Mouse (Mus musculus) thymus, adult 2 months (tissue): ENCODE measurements at regions not wholly inside any gene's neighbourhood (a gene's known extent, or its start where the extent isn't known, plus 50 kb on each side); places are given as distances from the start of the nearest gene placed in this dataset.
A peak's percentile ranks its signal among the peaks of the same experiment; 100 is the strongest.

Experiments used
- CTCF ChIP-seq: fragments of 200-500 bp; IDR thresholded peaks from 2 replicates; pipeline ENCODE4 v1.5.1; 2012; ENCODE audit warnings: mild to moderate bottlenecking, control low read depth, low read length, moderate library complexity, borderline replicate concordance; ENCODE audit not compliant: control insufficient read depth, poor library complexity, insufficient read depth; ENCODE audit errors: extremely low read depth
- POLR2A ChIP-seq: fragments of 200-500 bp; IDR thresholded peaks from 2 replicates; pipeline ENCODE4 v1.6.1; 2012; ENCODE audit warnings: mild to moderate bottlenecking, low read length, control low read depth, moderate library complexity; ENCODE audit not compliant: control insufficient read depth, poor library complexity, insufficient read depth; ENCODE audit errors: extremely low read depth

DNA sequence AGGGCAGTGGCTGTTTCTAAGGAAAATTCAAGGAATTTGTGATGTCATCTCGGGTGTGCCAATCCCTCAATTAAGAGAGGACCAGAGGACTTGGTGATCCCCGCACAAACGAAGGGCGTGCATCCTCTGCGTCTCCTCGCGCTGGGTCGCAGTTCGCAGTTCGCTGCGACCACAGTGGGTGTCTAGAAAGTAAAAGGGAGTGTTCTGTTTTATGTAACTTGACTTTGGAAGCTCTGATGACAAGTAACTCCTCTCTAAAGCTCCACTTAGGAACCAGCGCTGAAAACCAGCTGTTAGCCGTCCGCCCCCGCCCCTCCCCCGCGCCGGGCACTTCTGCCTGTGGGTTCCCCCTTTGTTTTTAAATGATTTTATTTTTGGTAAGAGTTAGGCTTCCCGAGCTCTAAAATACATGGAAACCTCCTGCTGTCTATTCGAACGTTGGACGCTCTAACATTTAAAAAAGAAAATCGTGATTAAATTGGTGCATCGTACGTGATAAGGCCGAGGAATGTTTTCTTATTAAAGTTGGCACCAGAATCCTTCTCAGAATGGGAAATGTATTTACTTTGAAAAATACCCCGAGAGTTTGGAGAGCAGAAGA is 59.9 kb upstream of the Rap1b start:
- TF ChIP-seq CTCF: peak; percentile 15; the same call in 1 of the 2 replicates
- no peak for TF ChIP-seq POLR2A
